Mouse (Mus musculus): ENCODE measurements at regions not wholly inside any gene's neighbourhood (a gene's known extent, or its start where the extent isn't known, plus 50 kb on each side); places are given as distances from the start of the nearest gene placed in this dataset.

DNA sequence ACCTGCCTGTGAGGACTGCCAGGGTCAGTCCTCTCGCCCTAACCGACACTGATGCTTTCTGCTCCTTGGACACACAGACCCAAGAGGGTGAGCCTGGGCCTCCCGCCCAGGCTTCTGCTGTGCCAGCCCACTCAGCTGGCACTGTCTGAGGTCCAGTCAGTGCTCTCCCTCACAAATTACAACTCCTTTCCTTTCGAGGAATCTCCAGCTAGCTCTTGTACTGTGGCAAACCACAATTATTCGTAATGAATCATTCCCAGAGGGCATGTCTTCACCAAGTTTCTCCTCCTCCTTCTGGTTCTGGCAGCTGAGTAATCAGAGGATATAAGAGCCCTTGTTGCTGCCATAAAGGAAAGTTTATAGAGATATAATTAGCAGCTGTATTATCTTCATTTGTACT, 155.2 kb downstream of the 9530068E07Rik start:
- no peak for DNase-seq

DNA sequence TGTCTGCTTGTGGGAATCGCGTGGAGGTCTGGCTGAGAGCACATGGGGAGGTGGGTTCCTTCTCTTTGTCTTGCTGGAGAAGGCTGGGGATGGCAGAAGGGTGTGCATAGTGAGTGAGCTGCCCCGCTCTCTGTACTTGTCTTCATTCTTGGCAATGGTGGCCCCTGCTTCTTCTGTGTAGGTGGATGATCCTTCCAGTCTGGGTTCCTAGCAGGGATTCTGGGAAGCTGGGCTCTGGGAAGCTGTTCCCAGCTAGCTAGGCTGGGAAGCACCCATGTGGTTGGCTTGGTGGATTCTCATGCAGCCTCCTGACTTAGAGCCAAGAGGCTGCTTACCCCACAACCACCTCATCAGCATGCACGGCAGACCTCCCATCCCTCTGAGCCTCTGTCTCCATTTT, 156.6 kb downstream of the 9530068E07Rik start:
- no peak for DNase-seq

DNA sequence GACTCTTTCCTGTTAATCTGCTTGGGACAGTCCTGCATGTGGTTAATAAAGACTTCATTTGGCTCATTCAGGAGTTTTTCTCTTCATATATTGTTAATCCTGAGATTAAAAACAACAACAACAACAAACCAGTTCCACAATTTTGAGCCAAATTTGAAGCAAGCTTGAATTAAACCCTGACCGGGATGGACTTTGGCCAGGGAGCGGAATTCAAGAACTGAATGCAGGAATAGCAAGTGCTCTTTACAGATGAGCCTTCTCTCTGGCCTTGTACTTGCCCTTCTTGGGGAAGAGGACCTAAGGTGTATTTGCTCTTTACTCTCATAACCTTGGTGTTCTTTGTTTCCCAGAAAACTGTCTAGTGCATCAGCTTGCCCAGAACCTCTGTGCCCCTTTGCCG, 161.6 kb downstream of the 9530068E07Rik start:
- DNase-seq: no peak

DNA sequence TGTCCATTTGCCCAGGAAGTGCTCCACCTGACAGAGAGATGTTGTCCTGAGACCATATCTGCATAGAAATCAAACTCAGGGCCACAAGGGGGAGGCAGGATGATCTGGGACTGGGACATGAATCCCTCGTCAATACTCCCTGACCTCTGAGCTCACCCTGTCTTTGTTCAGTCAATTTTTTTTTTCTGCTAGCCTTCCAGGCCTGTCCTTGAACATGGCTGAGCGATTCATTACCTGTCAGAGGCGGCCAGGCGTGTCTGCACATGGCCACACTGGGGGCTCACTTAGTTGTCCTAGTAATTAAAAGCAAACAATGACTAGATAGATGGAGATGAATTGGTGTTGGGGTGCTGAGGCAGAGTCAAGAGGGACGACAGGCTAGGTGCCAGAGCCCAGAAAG, 162.6 kb downstream of the 9530068E07Rik start:
- no peak for DNase-seq

DNA sequence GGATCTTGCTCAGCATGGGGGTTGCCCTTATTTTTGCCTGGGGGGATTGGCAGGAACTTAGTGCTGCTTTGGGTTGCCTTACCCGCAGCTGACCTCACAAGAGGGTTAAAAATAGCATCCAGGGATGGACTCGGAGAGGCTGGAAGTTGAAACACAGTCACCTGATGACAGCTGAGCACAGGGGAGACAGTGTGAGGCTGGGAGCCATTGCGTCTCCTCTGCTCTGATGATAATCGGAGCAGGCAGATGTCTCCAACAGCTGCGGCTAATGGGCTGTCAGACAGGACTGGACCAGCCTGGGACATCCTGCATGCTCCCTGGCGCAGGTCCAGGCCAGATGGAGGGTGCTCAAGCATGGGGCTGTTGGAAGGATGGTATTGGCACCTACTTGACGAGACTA, 165.1 kb downstream of the 9530068E07Rik start:
- peak; percentile 28 for DNase-seq

DNA sequence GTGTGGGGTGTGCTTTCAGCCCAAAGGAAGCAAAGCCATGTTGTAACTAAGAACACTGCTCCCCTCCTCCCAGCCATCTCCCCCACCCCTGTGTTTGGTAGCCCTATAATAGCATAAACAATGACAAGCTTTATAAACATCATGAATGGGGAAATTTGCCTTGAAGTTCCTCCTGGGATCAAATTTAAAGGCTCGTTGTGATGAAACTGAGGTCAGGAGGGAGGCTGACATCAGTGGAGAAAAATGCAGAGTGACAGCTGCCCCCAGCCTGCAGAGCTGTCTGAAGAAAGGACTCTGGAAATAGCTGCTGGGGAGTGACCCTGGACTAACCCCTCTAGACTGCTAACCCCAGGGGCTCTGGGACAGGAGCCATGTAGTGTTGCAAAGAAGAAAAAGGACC, 169.2 kb downstream of the 9530068E07Rik start:
- no peak for DNase-seq

DNA sequence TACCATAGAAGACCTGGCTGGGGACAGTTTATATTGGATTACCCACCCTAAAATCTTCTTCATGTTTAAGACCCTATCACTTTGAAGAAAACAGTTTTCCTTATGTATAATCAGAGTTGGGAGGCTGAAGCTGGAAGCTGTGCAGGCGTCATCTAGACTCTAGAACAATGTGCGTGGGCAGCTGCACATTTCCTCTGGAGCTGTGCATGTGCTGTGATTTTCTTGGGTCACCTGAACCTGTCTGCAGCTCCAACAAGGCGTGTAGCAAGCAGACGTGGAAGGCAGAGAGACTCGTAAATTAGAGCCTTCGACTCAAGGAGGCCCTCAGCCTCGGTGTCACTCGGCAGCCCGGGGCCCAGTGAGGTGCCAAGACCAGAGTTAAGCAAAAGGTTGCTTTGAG, 169.8 kb downstream of the 9530068E07Rik start:
- DNase-seq: no peak

DNA sequence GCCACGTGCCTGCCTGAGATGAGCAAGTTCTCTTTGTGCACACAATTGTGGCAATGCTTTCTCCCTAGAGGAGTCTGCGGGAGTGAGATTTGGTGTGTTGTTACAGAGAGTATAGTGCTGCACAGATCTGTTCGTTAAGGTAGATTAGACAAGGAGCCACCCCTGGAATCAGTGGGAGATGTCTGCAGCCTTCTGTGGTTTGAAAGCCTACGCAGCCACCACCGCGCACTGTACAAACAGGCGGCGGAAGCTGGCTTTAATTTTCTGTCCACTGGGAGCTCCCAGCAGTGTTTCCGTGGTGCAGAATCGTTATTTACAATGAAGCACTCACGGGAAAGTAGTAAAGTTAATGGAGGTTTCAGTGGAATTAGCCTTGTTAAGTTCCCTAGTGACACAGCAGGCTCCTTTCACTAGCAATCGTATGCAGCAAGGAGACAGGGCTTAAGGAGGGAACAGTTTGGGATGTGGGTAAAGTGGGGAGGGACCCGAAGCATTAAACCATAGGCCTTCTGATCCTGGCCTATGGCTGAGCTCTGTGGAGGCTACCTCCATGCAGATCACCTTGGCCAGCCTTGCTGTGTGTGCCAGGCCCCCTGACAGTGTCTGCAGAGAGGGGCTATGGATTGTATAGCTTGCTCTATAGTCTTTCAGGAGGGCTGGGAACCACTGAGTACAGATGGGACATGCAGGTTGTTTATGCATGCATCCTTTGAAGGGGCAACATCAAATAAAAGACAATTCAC, 171.9 kb downstream of the 9530068E07Rik start:
- DNase-seq: no peak

DNA sequence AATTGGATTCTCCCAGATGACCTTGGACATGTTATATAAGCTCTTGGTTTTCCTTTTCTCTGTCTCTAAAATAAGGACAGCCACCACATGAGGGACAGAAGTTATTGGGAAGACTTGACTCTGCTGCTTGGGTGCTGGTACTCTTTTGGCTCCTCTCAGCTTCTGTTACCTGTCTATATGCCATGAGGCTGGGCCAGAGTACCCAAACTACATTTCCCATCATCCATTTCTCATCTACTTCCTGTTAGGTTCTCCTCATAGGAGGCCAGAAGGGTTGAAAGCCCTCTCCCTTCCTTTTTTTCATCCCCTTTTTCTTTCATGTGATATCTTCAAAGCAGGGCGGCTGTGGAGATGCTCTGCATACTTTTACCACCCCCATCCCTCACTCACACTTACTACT, 172.6 kb downstream of the 9530068E07Rik start:
- DNase-seq: no peak

DNA sequence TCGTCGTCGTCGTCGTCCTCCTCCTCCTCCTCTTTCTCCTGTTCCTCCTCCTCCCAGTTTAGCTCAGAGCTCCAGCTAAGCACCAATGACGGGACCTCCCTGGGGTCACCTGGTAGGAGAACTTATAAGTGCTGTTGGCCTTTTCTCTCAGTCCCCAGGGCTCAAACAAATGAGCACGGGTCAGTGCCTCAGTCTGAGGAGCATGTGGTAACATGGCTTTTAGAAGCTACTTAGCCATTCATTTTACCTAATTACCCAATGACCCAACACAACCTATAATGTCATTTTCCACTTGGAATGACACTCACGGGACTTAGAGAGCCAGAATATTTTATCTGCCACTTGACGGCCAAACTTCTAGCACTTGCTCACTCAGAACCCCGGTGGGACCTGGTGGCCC, 173.5 kb downstream of the 9530068E07Rik start:
- no peak for DNase-seq

DNA sequence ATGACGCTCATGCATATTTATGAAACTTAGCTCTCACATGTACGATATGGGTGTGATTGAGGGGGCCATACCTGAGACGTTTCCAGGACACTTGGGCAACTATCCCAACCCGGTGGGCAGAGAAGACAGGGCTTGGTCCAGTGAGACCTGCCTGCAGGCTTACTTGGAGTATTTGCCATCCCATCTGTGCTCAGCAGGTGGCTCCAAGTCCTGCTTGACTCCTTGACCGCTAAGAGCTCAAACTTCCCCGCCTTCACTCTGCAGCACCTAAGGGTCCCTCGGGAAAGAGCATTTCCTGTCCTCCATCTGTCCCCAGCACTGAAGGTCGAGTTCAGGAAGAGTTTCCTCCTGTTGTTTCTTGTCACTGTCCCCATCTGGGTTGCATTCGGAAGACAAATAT, 182.2 kb downstream of the 9530068E07Rik start:
- no peak for DNase-seq

DNA sequence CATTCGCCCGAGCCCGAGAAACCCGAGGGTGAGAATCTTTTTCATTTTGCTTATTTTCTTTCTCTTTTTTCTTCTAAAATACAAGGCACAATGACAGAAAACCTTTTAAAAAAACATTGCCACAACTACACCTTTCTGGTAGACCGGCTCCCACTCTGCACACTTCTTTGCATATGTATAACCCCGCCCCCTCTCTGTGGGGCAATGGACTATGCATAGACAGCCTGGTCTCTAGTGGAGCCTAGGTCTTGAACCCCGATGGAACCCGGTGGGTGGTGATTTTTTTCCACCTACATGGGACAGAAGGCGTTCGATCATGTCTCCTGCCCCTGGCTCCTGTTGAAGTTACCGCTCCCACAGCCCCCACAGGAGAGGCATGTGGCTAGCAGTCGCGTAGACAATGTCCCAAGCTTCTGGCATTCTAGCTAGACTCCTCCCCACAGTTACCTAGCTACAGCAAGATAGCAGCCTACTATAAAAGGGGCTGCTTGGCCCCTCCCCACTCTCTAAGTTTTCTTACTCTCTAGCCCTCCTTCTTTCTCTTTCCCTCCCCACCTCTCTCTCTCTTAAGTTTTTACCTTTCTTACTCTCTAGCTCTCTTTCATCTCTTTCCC, 183.6 kb downstream of the 9530068E07Rik start:
- DNase-seq: no peak

DNA sequence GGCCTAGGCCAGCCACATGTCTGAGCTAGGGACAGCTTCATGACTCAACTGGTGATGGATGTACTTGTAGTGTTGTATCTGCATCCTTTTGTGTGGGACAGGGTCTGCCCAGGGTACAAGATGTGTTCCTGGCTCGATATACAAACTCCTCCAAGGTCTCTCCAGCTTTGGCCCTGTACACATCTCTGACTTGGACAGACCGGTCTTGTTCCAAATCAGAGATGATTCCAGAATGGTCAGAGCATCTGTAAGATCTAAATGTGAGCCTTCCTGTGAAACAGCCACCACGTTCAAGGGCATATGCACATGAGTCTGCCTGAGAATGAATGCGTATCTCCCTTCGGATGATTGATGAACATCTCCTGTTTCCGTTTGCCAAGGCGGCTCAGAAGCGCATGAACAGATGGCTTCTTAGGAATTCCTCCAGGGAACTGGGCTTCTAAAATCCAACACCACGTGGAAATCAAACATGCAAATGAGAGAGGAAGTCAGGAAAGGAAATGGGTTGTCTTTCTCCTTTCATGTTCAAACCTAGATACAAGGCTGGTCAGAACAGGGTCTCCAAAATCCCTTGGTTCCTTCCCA, 172.7 kb upstream of the Fstl4 start:
- DNase-seq: no peak

DNA sequence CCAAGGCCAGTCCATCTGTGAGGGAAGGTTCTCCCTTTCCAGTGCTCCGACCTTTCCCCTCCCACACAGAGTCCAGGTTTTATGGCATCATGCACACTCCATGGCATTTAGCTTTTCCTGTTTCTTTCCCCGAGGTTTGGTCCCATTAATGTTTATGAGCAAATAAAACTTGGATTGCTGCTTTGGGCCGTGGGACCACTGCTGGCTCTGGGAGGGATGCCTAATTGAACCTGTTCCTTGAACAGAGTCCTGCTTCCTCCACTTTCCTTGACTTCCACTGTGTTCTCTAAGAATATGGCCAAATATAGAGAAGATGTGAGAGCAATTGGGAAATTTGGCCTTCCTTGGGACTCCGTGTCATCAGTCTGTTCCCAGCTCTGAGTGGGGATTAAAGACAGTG, 170.3 kb upstream of the Fstl4 start:
- no peak for DNase-seq

DNA sequence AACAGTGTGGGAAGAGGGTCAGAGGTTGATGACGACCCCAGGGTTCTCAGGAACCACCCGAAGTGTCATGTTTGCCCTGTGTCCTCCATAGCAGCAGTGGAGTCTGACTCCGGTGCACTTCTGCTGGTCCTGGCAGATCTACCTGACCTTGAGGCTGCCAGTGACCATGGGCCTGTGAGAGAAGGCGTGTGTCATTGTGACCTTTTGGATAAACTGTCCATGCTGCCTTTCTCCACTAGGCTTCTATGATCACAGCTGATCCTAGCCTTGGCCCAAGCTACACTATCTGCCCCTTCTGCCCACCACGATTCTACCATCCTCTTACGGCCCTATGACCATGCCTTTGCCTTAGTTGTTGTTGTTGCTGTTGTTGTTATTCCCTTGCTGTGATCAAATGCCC, 163.2 kb upstream of the Fstl4 start:
- DNase-seq: no peak

DNA sequence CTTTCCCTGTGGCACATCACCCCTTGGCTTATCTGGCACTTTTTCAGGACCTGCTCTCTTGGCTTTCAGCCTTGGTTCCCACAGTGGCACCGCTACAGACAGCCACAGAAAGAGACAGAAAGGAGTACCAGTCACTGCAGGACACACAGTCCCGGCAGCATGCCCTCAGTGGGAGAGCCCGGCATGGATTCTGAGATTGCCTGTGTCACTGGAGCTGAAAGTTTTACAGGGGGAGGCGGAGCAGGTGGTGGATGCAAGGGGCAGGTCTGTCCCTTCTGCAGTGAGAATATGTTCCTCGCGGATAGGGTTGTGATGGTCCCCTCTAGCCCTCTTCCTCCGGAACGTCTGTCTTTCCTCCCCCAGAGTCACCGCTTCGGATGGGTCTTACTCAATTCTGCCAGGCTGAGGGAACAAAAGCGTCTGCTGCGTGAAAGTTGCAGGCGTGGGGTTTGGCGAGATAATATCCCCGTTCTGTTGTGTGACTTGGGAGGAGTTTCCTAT, 162.3 kb upstream of the Fstl4 start:
- DNase-seq: no peak

DNA sequence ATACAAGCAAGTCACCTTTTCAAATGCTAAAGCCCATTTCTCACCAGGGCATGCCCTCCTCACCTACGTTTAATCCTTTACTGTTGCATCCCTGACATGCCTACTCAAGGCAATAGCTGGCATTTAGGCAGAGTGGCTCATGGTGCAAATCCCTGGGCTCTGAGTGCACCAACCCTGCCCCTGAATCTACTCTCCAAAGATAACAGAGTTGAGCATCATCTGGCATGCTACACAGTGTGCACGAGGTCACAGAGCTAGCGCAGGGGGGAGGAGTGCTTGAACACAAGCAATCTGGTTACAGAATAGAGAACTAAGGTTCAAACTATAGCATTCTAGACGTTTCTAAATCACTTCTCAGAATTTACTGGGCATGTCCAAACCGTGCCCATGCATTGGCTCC, 161.6 kb upstream of the Fstl4 start:
- no peak for DNase-seq

DNA sequence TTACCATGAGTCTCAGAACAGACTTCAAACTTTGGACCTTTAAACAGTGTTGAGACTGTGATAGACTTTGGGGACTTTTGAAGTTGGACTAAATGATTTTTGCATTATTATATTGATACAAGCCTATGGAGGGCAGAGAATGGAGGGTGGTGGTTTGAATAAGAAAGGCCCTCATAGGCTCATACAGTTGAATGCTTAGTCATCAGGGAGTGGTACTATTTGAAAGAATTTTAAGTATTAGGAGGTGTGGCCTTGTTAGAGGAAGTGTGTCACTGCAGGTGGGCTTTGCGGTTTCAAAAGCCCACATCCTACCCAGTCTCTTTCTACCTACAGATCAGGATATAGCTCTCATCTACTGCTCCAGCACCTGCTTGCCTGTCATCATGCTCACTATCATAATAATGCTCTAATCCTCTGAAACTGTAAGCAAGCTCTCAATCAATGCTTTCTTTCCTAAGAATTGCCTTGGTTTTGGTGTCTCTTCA, 153.7 kb upstream of the Fstl4 start:
- no peak for DNase-seq

DNA sequence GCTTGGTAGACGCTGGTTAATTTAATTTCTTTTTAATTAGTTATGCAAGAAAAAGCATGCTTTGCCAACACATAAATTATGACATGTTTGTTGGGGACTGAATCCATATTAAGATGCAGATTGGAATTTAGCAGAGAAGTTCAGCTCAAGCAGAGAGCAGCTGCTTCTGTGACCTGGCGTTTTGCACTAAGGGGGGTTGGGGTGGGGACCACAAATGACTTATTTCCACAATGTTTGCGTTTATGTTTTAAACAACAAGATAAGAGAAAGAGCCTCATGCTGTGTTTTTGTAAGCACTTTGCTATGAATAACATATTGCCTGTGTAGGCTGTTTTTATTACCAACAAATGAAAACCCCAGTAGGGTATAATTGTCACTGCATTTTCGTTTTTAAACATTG, 148.8 kb upstream of the Fstl4 start:
- DNase-seq: no peak

DNA sequence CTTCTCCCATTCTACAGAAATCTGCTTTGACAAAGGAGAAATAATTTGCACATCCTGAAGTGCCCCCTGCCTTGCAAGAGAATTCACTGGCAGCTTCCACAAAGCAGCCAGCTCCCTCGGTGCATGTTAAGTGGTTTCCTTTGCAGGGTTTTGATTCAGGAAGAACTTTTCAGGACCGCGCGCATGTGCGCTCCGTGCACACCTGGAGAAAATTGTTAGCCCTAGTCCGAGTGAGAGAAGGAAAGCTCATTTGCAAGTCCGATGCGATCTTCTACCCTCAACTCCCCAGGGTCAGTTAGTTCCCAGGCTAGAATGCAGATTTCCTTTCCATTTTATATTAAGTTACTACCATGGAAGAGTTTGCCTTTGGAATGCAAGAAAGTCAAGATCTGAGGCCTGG, 145.8 kb upstream of the Fstl4 start:
- no peak for DNase-seq

DNA sequence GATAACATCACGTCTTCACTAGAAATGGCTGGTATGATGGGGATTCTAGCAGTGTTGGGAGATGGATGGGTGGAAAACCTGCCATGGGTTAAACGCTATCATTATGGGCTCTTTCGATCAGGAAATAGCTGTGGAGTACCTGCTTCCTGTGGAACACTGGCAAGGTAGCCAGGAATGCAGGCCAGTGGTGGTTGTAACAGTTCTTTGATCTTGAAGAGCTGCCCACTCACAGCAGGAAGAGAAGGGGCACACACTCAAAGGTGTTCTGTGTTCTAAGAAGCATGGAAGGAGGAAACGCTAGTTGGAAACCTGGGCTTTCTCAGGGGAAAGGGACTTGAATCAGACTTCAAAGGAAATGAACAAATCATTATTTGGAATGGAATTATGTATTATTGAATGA, 141.6 kb upstream of the Fstl4 start:
- no peak for DNase-seq

DNA sequence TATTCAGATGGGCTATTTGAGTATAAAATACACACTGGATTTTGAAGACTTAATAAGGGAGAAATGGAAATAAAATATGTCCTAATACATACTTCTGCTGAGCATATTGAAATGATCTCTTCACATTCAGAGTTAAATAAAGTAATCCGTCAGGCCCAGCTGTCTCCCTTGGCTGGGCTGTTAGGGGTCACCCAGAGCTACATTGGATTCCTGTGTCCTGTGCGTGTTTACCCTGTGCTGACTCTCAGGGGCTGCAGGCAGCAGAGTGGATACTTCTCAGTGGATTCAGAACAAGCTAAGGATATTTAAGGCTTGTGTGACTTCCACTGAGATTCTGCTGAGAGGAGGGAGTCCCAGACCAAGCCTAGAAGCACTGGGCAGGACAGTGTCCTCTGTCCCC, 135.6 kb upstream of the Fstl4 start:
- DNase-seq: no peak

DNA sequence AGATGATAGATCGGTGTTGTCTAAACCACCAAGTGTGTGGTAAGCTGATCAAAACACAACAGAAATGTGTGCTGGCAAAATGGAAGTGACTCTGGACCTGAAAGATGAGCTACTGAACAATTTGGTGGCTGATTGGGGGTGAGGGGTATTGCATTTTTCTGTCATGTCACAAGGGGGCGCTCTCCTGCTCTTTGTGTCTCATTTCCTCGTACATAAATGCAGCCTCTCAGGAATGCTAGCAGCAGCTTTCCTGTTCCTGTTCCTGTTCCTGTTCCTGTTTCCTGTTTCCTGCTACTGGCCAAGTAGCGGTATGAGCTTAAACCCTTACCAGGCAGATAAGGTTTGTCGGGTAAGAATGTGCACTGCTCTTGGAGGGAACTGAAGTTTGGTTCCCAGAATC, 134.7 kb upstream of the Fstl4 start:
- no peak for DNase-seq

DNA sequence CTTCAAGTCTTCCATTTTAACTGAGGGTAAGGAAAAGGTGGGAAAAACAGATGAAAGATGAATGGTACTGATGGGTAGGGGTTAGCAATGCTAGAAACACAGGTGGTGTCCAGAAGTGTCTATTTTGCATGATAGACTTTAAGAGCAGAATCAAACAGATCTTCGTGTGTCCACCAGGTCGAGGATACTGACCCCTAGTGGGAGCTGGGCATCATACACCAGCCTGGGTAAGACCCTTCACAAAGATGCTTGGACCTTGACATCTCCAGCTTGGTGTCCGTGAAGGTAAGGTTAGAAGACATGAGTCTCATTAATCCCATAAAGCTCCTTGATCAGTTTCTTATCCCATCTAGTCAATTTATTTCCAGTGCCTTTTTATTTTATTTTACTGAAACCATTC, 132.9 kb upstream of the Fstl4 start:
- DNase-seq: no peak

All from gastrocnemius, postnatal 10 days (tissue).